Mouse (Mus musculus): Measurements from ENCODE around the gene Tagln2. TPM values are rescaled to one million over a fixed set of nuclear protein-coding genes. Genes with fewer than 3 reads are reported as not detected.

Tagln2 gene
- polyA plus RNA-seq, 1 experiment: 393 TPM

GRCm38 (mm10) chr1:172520576-172521440 is 21.0 kb downstream of the Tagln2 start, which contains the start of gene Cfap45:
Cfap45 (plus strand) TSS chr1:172520801.
- Histone ChIP-seq H3K4me2 (ENCODE audit: low read depth) (no peak within 1 kb of the TSS), H3K4me3 (no peak within 1 kb of the TSS), H3ac (ENCODE audit: control insufficient read depth, insufficient read length) (no peak within 1 kb of the TSS), H3K36me3 (ENCODE audit: control insufficient read depth, insufficient read depth) (no peaks in the 10 kb centered on the region), H3K27me3 (ENCODE audit: control insufficient read depth, insufficient read depth, insufficient read length) (no peaks in the 10 kb centered on the region), H3K79me2 (ENCODE audit: control insufficient read depth, insufficient read depth) (no peaks in the 10 kb centered on the region)
- TF ChIP-seq SRF (IDR thresholded peaks at IDR 0.05; ENCODE audit: control insufficient read depth, insufficient read length, low read depth) (no peak), POLR2A (IDR thresholded peaks at IDR 0.05; ENCODE audit: insufficient read length, low read depth) (no peak), POLR2AphosphoS2 (IDR thresholded peaks at IDR 0.05; ENCODE audit: insufficient read length, low read depth) (no peak), MYOD1 (IDR thresholded peaks at IDR 0.05; ENCODE audit: control insufficient read depth in 1 of 3, insufficient read length in 2 of 3, low read depth in 2 of 3) (no peak), CEBPB (IDR thresholded peaks at IDR 0.05; ENCODE audit: insufficient read depth, poor library complexity, severe bottlenecking) (no peak), TCF12 (IDR thresholded peaks at IDR 0.05; ENCODE audit: insufficient read depth, poor library complexity, severe bottlenecking) (no peak), MAX (IDR thresholded peaks at IDR 0.05; ENCODE audit: low read depth) (no peak), E2F4 (IDR thresholded peaks at IDR 0.05; ENCODE audit: insufficient read depth) (no peak), USF1 (IDR thresholded peaks at IDR 0.05; ENCODE audit: low read depth) (no peak), REST (IDR thresholded peaks at IDR 0.05; ENCODE audit: insufficient read depth, insufficient read length) (no peak), TCF3 (IDR thresholded peaks at IDR 0.05; ENCODE audit: insufficient read length, low read depth) (no peak), MYOG (IDR thresholded peaks at IDR 0.05; ENCODE audit: control insufficient read depth in 1 of 3, insufficient read depth in 1 of 3, insufficient read length in 2 of 3, low read depth in 2 of 3) (no peak)

- no peaks in the 10 kb centered on the region for H3K79me2 ChIP-seq (ENCODE audit: control insufficient read depth, insufficient read depth)
- H3K27me3 ChIP-seq (ENCODE audit: control insufficient read depth, insufficient read depth, insufficient read length): no peaks in the 10 kb centered on the region
- no peaks in the 10 kb centered on the region for H3K36me3 ChIP-seq (ENCODE audit: control insufficient read depth, insufficient read depth)
- H3ac ChIP-seq (ENCODE audit: control insufficient read depth, insufficient read length): no peak overlapping the region
- TF ChIP-seq TCF3 (IDR thresholded peaks at IDR 0.05; ENCODE audit: insufficient read length, low read depth) (no peak), MYOG (IDR thresholded peaks at IDR 0.05; ENCODE audit: control insufficient read depth in 1 of 3, insufficient read depth in 1 of 3, insufficient read length in 2 of 3, low read depth in 2 of 3) (no peak), POLR2AphosphoS2 (IDR thresholded peaks at IDR 0.05; ENCODE audit: insufficient read length, low read depth) (no peak), POLR2A (IDR thresholded peaks at IDR 0.05; ENCODE audit: insufficient read length, low read depth) (no peak), SRF (IDR thresholded peaks at IDR 0.05; ENCODE audit: control insufficient read depth, insufficient read length, low read depth) (no peak), TCF12 (IDR thresholded peaks at IDR 0.05; ENCODE audit: insufficient read depth, poor library complexity, severe bottlenecking) (no peak), USF1 (IDR thresholded peaks at IDR 0.05; ENCODE audit: low read depth) (no peak), REST (IDR thresholded peaks at IDR 0.05; ENCODE audit: insufficient read depth, insufficient read length) (no peak), CEBPB (IDR thresholded peaks at IDR 0.05; ENCODE audit: insufficient read depth, poor library complexity, severe bottlenecking) (no peak), MYOD1 (IDR thresholded peaks at IDR 0.05; ENCODE audit: control insufficient read depth in 1 of 3, insufficient read length in 2 of 3, low read depth in 2 of 3) (no peak)
- no peak overlapping the region for H3K4me2 ChIP-seq (ENCODE audit: low read depth)
- H3K4me3 ChIP-seq: no peak overlapping the region
Measured at GRCm38 (mm10) chr1:172522524-172522923, 22.7 kb downstream of the Tagln2 start.

- H3K27me3 ChIP-seq (ENCODE audit: control insufficient read depth, insufficient read depth, insufficient read length): no peaks in the 10 kb centered on the region
- no peak overlapping the region for H3K4me2 ChIP-seq (ENCODE audit: low read depth)
- TF ChIP-seq CEBPB (IDR thresholded peaks at IDR 0.05; ENCODE audit: insufficient read depth, poor library complexity, severe bottlenecking) (no peak), USF1 (IDR thresholded peaks at IDR 0.05; ENCODE audit: low read depth) (no peak)
- no peaks in the 10 kb centered on the region for H3K36me3 ChIP-seq (ENCODE audit: control insufficient read depth, insufficient read depth)
- no peaks in the 10 kb centered on the region for H3K79me2 ChIP-seq (ENCODE audit: control insufficient read depth, insufficient read depth)
- no peak overlapping the region for H3ac ChIP-seq (ENCODE audit: control insufficient read depth, insufficient read length)
- H3K4me3 ChIP-seq: no peak overlapping the region
Measured at GRCm38 (mm10) chr1:172523699-172524101, 23.9 kb downstream of the Tagln2 start.

GRCm38 (mm10) chr1:172525027-172525764 is 25.3 kb downstream of the Tagln2 start:
- no peaks in the 10 kb centered on the region for H3K27me3 ChIP-seq (ENCODE audit: control insufficient read depth, insufficient read depth, insufficient read length)
- H3K79me2 ChIP-seq (ENCODE audit: control insufficient read depth, insufficient read depth): no peaks in the 10 kb centered on the region
- TF ChIP-seq POLR2A (IDR thresholded peaks at IDR 0.05; ENCODE audit: insufficient read length, low read depth): no peak
- no peak for TF ChIP-seq E2F4 (IDR thresholded peaks at IDR 0.05; ENCODE audit: insufficient read depth)
- TF ChIP-seq MAX (IDR thresholded peaks at IDR 0.05; ENCODE audit: low read depth): no peak
- H3K4me3 ChIP-seq: no peak overlapping the region
- no peak overlapping the region for H3K4me2 ChIP-seq (ENCODE audit: low read depth)
- no peak overlapping the region for H3ac ChIP-seq (ENCODE audit: control insufficient read depth, insufficient read length)
- no peaks in the 10 kb centered on the region for H3K36me3 ChIP-seq (ENCODE audit: control insufficient read depth, insufficient read depth)

GRCm38 (mm10) chr1:172525971-172526370 is 26.1 kb downstream of the Tagln2 start:
- no peaks in the 10 kb centered on the region for H3K79me2 ChIP-seq (ENCODE audit: control insufficient read depth, insufficient read depth)
- TF ChIP-seq REST (IDR thresholded peaks at IDR 0.05; ENCODE audit: insufficient read depth, insufficient read length) (no peak), USF1 (IDR thresholded peaks at IDR 0.05; ENCODE audit: low read depth) (no peak)
- H3K36me3 ChIP-seq (ENCODE audit: control insufficient read depth, insufficient read depth): no peaks in the 10 kb centered on the region
- no peak overlapping the region for H3K4me3 ChIP-seq
- no peaks in the 10 kb centered on the region for H3K27me3 ChIP-seq (ENCODE audit: control insufficient read depth, insufficient read depth, insufficient read length)
- H3ac ChIP-seq (ENCODE audit: control insufficient read depth, insufficient read length): no peak overlapping the region
- H3K4me2 ChIP-seq (ENCODE audit: low read depth): no peak overlapping the region
